Mouse (Mus musculus) adrenal gland, adult 8-10 months (tissue): ENCODE results near the gene Tmeff1. TPM values are rescaled to one million over a fixed set of nuclear protein-coding genes. Genes with fewer than 3 reads are reported as not detected.

Source experiments
- DNase-seq: peaks from one replicate; pipeline ENCODE4 v3.0.0; 2022
- total RNA-seq, 4 experiments: library from RNA; stranded (reverse); gene quantifications; 2 replicates each; pipeline ENCODE4 v1.2.4; 2022

Gene Tmeff1
- total RNA-seq, 4 experiments from 2014 or later = 5.1 to 11.5 (median 7.9) TPM

- DNase-seq = no peak
Measured at GRCm38 (mm10) chr4:48576361-48576760, 8.6 kb upstream of the Tmeff1 start.

- no peak for DNase-seq
Measured at GRCm38 (mm10) chr4:48577831-48578230, 7.1 kb upstream of the Tmeff1 start.

GRCm38 (mm10) chr4:48578399-48578798 lies 6.6 kb upstream of the Tmeff1 start:
- no peak for DNase-seq

GRCm38 (mm10) chr4:48579475-48580110 lies 5.4 kb upstream of the Tmeff1 start:
- DNase-seq = no peak

- DNase-seq = no peak
Measured at GRCm38 (mm10) chr4:48581201-48581600, 3.8 kb upstream of the Tmeff1 start.

- no peak for DNase-seq
Measured at GRCm38 (mm10) chr4:48581993-48582392, 3.0 kb upstream of the Tmeff1 start.

GRCm38 (mm10) chr4:48582941-48583340 lies 2.0 kb upstream of the Tmeff1 start:
- no peak for DNase-seq

GRCm38 (mm10) chr4:48585241-48586098 lies 496 bp downstream of the Tmeff1 start:
- no peak for DNase-seq

GRCm38 (mm10) chr4:48586099-48586821 lies 1.3 kb downstream of the Tmeff1 start:
- DNase-seq = no peak

GRCm38 (mm10) chr4:48587526-48587925 lies 2.6 kb downstream of the Tmeff1 start:
- DNase-seq = no peak

- DNase-seq = no peak
Measured at GRCm38 (mm10) chr4:48588576-48588975, 3.6 kb downstream of the Tmeff1 start.

GRCm38 (mm10) chr4:48590862-48591261 lies 5.9 kb downstream of the Tmeff1 start:
- no peak for DNase-seq

GRCm38 (mm10) chr4:48591390-48591789 lies 6.4 kb downstream of the Tmeff1 start:
- no peak for DNase-seq

- DNase-seq = no peak
Measured at GRCm38 (mm10) chr4:48592328-48592727, 7.4 kb downstream of the Tmeff1 start.

GRCm38 (mm10) chr4:48592844-48593243 lies 7.9 kb downstream of the Tmeff1 start:
- no peak for DNase-seq

GRCm38 (mm10) chr4:48596111-48596510 lies 11.1 kb downstream of the Tmeff1 start:
- no peak for DNase-seq

GRCm38 (mm10) chr4:48605650-48606049 lies 20.7 kb downstream of the Tmeff1 start:
- no peak for DNase-seq

GRCm38 (mm10) chr4:48609485-48609884 lies 24.5 kb downstream of the Tmeff1 start:
- no peak for DNase-seq

GRCm38 (mm10) chr4:48610251-48610650 lies 25.3 kb downstream of the Tmeff1 start:
- no peak for DNase-seq

- no peak for DNase-seq
Measured at GRCm38 (mm10) chr4:48615483-48615882, 30.5 kb downstream of the Tmeff1 start.

GRCm38 (mm10) chr4:48617201-48617600 lies 32.2 kb downstream of the Tmeff1 start:
- no peak for DNase-seq

GRCm38 (mm10) chr4:48620121-48620520 lies 35.1 kb downstream of the Tmeff1 start:
- DNase-seq = no peak

GRCm38 (mm10) chr4:48622246-48622645 lies 37.3 kb downstream of the Tmeff1 start:
- DNase-seq = no peak
